Mouse (Mus musculus) liver (tissue): ENCODE measurements around the gene Tor4a.

Experiments used
- DNase-seq: peaks from one replicate; pipeline ENCODE4 v3.0.0-alpha.2; 2020; ENCODE audit warnings: mixed read lengths

Gene Tor4a

DNA sequence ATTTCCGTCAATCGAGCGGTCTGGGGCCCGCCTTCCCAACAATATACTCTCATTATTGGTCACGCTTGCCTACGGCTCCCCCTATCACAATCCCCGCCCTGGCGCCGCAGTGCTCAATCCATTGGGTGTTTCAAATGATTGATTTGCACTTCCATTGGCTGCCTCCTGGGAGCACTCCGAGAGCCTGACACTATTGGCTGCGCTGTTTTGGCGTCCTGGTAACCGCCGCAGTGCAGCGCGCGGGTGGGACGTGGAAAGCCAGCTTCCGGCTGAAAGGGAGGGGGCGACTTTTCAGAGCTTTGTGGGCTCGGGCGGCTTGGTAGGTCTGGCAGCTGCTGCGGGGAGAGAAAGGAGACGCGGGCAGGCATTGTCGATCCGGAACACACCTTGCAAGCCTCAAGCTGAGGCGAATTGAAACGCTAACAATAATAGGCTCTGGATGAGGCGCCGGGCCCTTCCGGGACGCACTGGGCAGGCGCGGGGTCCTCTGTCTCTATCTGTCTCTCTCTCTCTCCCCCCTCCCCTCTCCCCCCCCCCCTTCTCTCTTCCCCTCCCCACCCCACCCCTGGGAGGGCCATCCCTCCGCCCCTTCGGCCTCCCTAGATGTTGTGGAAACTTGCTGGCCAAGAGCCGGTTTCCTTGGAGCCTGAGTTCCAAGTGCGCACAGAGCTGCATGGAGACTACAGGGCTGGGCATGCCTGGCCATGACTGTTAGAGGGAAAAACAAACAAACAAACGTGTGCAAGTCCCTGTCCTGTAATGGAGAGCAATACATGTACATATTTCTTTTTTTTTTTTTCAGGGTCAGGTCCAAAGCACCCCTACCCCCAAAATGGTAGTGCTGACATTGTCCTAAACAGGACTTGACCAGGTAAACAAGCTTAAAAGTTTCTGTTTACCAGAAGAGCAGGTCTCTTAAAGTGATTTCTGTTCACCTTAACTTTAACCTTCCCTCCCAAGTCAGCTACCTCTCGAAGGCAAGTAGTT is 28.4 kb upstream of the Tor4a start:
- DNase-seq, result peak; percentile 99

DNA sequence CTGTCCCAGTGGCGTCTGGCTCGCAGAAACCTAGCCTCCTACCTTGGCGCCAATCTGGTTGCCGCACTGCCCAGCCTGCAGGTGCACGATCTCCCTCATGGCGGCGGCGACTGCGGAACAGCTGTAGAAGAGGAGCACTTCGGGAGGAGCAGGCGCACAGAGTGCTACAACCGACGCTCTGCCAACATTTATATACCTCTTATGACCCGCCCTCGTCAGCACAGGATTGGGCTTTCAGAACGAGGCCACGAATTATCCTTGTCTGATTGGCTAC is 27.7 kb upstream of the Tor4a start, which contains the start of gene Tubb4b:
TSS of gene Tubb4b (minus strand) at position 211 of the 274 bp plus-strand sequence.
- no peak for DNase-seq

DNA sequence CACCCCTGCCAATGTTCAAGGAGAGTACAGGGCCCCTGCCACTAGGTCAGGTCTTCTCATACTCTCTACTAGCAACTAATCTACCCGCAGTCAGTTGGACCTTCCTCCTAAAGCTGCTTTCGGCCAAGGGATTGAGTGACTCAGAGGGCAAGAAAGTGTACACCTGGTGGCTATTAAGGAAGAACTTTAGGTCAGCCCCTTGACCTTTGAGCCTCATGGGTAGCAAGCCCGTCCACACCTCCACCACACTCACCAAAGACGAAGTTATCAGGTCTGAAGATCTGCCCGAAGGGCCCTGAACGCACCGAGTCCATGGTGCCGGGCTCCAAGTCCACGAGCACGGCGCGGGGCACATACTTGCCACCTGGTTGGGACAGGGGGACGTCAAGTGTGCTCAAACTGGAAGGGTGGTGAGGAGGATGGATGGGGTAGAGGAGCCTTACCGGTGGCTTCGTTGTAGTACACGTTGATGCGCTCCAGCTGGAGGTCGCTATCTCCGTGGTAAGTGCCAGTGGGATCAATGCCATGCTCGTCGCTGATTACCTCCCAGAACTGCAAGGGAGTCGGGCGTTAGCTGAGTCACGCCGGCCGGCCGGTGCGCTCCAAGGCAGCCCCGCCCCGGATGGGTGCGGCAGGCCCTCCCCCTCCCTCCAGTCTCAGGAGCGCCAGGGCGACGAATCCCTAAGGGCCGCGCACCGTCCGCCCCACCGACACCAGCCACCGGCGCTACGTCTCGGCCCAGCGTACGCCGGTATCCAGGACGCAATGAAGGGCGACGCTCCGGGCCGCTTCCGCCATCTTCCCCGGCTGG is 27.2 kb upstream of the Tor4a start:
- DNase-seq, result peak; percentile 96

DNA sequence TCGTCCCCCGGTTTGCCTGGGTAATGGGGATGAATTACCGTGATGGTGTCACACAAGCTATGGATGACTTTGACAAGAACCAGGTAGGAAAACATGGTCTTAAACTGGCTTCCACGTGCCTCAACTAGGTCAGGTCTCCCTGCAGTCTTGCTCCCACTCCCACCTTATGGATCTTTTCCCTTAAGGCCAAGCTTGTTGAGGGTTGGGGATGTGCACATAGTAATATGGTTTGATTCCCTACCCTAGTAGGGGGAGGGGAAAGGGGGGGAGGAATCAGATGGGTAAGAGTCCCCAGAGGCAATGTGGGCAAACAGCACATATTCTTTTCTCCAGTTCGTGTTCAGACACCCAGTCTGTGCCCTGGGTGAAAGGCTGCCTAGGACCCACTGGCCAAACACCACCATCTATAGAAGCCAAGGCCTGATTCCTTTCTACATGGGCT is 24.7 kb upstream of the Tor4a start:
- DNase-seq, result no peak

DNA sequence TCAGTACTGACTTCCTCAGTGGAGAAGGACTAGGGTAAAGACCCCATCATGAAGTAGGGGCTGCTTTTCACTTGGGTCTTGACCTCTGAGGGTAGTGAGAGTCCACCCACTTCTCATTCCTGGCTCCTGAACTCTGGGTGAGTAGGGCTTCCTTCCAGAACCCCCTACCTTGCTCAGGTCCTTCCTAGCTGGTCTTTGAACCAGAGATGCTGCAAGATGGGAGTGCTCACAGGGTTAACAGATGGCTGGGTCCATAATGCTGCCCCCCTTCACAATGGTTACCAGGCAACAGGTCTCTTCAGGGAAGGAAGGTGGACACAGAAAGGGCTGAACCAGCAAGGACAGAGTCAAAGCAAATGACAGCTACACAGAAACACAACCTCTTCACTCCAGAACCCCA is 21.8 kb upstream of the Tor4a start, which contains the start of gene Fam166a:
TSS of gene Fam166a (plus strand) at position 301 of the 400 bp plus-strand sequence.
- no peak for DNase-seq

DNA sequence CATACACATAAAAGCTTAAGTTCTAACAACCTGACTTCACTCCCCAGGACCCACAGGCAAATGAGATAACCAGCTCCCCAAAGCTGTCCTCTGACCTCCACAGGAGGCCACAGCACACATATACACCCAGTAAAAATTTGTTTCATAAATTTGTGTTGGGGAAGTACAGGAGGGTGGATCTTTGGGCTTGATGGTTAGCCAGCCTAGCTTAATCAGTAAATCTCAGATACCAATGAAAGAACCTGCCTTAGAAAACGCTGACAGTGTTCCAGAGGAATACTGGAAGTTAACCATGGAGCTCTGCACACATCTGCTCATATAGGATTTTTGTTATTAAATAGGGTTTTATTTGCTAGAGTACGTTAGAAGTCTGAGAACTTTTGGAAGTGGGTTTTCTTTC is 21.0 kb upstream of the Tor4a start:
- no peak for DNase-seq

DNA sequence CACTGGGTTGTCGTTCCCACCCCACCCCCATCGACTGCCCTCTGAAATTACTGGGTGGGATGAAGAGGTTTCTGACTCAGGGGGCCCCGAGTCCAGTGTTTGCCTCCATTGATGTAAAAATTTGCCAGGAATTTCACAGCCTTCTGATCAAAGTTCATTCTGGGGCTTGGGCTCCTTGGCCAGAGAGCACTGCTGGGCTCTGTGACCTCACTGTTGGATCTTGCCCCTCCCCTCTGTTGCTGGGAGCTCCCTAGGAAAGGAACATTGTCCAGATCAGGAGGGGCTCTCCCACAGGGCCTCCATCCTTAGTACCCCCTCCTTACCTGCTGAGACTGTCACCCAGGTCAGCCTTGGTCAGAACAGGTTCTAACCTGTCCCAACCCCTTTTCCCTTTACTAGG is 17.8 kb upstream of the Tor4a start, which contains the start of gene Stpg3:
TSS of gene Stpg3 (minus strand) at position 194 of the 400 bp plus-strand sequence.
- no peak for DNase-seq

DNA sequence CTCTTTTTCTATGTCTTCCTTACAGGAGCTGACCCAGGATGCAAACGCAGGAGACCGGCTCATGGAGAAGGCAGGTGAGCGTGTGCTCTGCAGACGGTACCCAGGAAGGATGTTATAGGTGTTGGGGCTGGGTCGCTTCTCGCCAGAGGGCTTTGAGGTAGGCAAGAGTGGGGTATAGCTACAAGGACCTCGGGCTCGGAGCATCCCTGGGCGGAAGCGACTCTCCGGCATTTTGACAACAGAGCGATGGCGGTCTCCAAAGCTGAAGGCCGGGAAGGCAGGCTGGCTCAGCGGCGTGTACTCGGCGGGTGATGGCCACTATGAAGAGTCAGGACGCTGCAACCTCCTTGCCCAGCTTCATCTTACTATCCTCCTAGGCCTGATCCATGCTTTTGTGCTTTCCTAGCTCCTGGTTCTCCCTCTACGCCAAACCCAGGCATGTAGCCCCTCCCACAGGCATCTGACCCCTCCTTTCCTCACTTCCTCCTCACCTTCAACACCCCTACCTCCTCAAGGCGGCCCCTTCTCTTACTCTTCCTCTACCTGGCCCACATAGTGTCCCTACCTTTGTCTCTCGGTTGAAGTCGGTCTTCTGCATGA is 16.7 kb upstream of the Tor4a start:
- DNase-seq, result no peak

DNA sequence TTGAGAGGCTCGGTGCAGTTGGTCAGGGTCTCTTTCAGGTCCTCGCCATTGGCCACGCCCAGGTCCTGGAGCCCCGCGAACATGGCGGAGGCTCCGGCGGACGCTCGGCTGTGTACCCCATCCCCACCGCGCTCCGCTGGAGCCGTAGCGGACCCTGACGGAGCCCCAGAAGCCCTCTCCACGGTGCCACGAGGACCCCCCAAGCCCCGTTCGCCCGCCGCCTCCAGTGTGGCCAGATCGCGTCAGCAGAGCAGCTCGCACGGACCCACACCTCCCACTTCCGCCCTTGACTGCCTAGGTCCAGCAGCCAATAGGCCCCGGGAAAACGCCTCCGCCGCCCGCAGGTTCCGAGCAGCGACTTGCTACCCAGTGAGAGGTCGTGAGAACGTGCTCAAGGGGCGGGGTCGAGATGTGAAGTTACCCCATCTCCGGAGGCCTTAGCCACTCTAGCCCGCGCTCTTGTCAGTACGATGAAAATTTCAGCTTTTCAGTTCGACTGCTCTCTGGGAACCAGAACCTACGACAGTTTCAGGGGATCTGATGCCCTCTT is 14.5 kb upstream of the Tor4a start, which contains the start of gene Nelfb:
TSS of gene Nelfb (minus strand) at position 369 of the 550 bp plus-strand sequence.
- peak; percentile 92 for DNase-seq

DNA sequence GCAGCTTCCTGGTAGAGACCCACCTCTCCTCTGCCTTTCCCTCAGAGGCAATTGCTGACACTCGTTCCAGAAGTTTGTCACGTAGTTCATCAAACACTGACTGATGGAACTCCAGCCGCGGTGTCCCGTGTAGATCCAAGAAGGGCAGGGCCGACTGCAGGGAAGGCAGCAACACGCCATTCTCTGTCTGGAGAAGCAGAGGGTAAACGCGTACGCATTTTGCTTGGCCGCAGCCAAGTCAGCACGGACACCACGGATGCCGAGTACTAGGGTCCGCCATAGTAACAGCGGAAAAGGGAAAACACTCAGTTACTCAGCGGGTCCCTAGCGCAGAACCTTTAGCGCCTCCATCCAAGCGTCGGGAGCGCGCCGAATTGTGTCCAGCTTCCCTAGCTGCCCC is 14.0 kb upstream of the Tor4a start:
- DNase-seq, result no peak

DNA sequence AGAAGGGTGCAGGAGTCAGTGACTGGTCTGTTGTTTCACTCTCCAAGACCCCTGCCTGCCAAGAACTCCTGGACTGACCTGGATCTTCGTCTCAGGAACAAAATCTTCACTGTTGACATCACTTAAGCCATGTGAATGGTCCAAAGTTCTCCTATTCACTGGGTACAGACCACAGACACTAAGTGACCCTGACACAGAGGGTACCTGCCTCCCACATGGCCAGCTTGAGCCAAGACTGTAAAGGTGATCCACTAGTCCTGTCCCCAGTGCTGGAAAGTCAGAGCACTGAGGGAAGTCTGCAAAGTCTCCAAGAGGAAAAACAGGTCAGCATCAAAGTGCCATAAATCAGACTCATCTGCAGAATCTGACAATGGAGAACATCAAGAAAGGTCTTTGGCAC is 10.9 kb upstream of the Tor4a start:
- DNase-seq, result no peak

DNA sequence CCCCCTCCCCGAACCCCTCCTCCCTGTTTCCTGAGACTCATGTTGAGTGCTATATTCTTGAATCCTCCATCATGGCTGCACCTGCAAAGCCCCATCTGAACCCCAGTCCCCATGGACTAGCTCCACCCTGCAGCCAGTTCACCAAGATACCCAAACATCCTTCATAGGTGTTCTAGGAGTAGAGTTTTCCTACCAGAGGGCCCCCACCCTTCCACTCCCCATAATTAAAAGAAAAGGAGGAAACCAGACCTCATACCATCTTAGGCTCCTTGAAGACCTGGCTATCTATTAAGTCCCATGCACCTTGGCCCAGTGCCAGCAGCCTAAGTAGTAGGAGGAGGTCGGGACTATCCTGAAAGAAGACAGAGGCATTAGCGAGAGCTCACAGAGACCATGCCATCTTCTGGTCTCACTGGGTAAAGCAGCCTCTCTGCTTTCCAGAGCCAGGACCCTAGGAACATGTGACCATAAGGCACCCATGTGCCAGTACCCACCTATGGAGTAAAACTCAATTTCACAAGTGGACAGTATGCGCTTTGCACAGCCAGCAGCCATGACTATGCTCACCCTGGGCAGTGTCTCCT is 7.0 kb upstream of the Tor4a start:
- DNase-seq, result no peak

DNA sequence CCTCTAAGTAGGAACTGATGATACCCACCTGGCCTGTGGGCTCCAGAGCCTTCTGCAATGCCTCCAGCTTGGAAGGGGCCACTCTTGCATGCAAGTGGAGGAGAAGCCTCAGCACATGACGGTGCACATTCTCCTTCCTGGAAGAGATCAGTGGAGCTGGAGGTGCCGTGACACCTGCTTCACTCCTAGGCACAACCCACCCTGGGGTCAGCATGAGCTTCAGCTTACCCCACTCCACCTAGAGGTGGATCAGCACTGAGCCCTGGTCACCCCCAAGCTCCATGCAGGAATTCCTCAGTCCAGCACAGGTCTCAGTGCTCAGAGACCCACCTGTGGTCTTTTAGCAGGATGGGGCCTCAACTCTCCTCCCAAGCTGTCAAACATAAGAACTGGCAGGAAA is 3.9 kb upstream of the Tor4a start:
- DNase-seq, result no peak

DNA sequence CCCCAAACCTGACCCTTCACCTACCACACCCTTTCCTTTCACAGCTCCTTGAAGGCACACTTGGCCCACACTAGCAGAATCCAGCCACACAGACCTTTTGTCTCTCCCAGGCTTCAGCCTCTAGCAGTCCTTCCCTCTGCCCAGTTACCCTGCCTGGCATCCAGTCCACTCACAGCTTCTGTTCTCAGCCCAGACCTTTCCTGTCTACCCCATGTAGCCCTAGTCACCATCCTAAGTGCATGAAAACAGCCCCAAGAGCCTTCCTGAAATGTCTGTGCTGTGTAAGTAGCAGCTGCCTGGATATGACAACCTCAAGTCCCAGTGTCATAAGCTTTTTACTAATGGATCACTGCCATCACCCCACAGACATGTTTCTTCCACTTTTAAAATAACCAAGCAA is 1.3 kb upstream of the Tor4a start:
- no peak for DNase-seq

DNA sequence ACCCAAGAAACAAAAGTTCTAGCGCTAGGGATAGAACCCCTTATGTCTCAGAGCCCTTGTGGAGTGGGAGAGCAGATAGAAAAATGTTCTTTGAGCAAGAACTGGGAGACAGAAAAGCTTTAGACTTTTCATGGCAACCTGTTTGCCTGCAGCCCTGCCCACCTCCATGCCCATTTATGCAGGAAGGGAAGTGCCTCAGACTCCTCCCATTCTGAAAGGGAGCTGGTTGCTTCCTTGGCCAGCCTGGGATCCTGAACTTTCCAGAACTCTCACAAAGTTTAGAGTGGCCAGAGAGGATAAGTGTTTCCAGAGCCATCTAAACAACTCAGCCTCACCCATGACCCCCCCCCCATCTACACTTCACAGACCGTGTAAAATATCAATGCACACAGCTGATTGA is 505 bp upstream of the Tor4a start:
- no peak for DNase-seq

DNA sequence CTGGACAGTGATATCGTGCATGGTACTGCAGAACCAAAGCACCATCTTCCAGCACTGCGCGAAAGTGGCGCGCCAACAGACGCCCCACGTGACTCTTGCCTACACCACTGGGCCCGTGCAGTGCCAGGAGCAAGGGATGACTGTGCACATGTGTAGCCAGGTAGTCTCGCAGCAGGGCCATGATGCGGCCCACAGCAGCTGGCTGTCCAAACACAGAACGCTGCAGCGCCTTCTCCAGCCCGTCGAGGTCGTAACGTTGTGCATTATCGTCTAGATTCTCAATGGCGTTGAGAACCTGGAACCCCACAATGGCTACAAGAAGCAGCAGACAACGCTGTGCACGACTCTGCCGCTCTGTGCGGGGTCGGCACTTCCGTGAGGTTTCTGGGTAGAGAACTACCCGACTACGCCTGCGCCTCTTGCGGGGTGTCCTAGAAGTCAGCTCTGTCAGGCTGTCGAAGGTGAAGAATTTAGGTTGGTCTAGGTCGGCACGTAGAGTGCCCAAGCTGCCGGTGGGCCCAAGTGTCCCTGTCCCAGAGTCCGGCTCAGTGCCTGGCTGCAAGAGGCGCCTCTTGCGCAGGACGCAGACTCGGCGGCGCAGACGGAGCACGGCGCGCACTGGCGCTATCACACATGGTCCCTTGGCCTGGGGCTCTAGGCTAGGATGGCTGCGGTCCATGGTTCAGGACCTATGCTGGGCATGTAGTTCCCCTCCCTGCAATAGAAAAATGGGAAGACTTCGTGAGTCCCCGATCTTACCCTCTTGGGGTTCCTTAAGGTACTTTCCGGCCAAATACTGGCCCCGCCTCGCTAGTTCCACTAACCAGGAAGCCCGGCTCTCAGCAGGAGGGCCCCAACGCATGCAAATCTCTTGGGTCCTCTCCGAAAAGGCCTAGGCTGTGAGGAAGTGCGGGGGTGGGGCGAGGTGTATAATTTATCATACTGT is 1.2 kb downstream of the Tor4a start:
- DNase-seq, result peak; percentile 74

DNA sequence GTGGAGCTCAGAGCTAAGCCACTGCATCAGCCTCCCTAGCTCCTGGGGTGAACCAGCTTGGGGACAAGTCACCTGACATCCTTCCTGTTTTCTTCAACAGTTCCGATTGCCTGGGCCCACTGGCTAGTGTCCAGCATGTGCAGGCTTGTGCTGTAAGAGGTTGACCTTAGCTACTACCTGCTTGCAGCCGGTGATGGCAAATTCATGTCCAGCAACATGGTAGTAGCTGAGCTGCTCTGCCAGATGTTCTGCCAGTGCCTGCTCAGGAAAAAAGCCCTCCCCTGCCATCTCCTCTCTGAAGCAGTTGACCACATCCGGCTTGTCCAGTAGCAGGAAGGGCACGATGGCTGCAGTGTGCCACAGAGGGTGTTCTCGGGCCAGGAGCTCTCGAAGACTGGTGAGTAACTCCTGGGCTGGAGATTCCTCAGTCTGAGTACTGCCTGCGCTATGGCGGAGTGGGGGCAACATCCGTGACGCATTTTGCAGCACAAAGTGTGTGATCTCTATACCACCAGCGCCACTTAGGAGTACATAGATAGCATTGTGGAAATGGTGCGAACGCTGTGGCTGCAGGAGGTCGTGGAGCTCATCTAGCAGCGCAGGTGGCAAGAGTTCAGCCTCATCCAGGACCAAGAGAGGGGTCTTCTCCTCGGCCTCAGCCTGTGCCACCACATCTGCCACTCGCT is 2.1 kb downstream of the Tor4a start:
- no peak for DNase-seq

DNA sequence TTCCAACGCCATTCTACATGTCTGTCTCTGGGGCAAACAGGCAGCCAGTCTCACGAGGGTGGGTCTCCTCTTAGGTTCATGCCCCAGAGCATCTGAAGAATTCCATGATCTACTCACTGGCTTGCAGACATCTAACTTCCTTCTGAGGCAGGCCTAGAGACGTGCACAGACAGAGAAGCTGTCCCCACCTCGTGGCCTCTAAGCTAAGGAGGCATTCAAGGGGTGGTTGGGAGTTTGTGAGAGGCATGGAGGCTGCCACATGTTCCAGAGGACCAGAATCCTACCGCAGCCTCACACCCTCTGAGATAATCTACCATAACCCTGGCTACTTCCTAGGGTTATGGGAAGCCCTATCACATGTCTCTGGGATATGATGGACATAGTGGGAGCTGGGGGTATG is 2.7 kb downstream of the Tor4a start:
- DNase-seq, result no peak

DNA sequence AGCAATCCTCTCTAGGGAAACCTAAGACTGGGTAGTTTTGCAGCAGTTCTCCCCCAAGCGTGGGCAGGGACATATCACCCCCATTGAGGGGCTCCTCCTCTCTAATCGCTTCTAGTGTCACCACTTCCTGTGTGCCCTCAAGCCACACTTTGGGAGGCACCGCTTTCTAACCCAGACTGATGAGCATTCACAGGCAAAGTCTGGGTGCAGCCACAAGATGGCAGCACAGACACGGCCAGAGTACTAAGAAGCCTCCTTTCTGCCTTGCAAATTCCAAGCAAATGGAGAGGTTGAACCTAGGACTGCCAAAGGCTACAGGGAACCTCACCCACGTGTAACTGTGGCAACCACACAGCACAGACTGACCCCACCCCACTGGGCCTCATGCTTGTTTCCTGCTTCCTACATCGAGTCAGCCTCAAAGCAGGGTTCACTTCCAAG is 3.3 kb downstream of the Tor4a start:
- DNase-seq, result peak; percentile 83

DNA sequence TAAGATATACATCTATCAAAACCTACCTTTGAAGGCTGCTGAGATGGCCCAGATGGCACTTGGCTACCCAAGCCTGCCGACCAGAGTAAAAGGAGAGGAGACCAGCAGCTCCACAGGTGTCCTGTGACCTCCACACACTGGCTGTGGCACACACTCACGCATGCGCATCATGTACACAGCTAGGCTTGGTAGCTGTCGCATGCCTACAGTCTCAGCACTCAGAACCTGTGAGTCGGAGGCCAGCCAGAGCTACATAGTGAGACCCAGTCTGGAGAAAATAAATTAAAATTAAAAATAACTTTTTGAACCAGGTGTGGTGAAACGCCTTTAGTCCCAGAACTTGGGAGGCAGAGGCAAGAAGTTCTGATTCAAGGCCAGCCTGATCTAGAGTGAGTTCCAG is 8.8 kb downstream of the Tor4a start:
- no peak for DNase-seq

DNA sequence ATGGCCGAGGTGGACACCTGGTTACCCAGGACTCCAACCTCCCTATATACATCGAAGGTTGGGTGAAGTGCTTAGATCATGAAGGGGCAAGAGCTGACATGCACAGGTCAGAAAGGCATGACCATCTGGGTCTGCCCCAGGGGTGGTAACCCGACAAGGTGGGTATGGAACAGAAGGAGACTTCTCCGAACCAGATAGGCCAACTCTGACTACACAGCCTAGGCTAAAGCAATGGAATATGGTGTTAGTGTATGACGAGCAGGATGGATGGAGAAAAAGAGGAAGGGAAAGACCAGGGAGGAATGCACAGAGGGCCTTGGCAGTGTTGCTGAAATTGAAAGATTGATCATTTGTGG is 10.1 kb downstream of the Tor4a start:
- DNase-seq, result no peak
